Mouse (Mus musculus) monocyte, adult 2 months (primary cell): ENCODE data around the gene Gnb2.

Experiments used
- DNase-seq, 2 experiments: peaks; one replicate each; pipeline ENCODE4 v3.0.0; 2022; ENCODE audit warnings: low spot score in 2 of 2, low read depth in 1 of 2

Gnb2 gene

DNA sequence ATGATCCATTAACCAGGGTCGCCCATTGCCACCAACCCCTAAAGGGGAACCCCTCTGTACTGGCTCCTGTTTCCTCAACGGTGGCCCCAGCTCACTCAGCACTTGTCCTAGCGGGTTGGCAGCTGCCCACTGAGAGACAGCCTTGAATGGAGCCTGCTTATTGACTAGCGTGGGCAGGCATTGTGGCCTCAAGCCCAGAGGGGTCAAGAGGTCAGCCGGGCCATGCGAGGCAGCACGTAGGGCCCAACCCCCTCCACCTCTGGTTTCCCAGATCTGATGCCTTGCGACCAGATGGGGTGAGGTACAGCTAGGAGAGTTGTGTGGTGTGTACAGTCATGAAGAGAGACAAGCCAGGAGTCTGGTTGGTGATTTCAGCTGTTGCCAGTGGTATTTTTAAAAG lies 51.4 kb downstream of the Gnb2 start:
- DNase-seq = no peak

DNA sequence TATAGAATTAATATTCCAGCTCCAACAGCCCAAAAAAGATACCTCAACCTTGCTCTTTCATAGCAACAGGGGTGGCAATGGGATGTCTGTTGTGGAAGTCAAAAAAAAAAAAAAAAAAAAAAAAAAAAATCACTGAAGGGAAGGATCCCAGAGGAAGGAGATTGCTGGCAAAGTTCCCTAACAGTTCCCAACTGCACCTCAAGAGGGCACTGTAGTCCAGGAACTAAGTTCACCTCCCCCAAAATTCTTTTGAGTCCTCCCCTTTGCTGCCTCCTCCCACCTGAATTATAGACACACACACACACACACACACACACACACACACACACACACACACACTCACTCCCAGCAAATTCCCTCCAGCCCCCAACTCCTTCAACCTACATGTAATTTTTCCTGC lies 52.2 kb downstream of the Gnb2 start:
- DNase-seq = peak in 1 of 2 experiments; percentile 19
